Mouse (Mus musculus) heart, postnatal 0 days (tissue): ENCODE data around the gene Lcorl.

ENCODE experiments used
- CTCF ChIP-seq: IDR thresholded peaks from 2 replicates; pipeline ENCODE4 v1.5.1; 2016; ENCODE audit warnings: antibody characterized with exemption, control low read depth, low read depth
- EP300 ChIP-seq: IDR thresholded peaks from 2 replicates; pipeline ENCODE4 v1.6.1; 2016; ENCODE audit warnings: antibody characterized with exemption, low read depth

DNA sequence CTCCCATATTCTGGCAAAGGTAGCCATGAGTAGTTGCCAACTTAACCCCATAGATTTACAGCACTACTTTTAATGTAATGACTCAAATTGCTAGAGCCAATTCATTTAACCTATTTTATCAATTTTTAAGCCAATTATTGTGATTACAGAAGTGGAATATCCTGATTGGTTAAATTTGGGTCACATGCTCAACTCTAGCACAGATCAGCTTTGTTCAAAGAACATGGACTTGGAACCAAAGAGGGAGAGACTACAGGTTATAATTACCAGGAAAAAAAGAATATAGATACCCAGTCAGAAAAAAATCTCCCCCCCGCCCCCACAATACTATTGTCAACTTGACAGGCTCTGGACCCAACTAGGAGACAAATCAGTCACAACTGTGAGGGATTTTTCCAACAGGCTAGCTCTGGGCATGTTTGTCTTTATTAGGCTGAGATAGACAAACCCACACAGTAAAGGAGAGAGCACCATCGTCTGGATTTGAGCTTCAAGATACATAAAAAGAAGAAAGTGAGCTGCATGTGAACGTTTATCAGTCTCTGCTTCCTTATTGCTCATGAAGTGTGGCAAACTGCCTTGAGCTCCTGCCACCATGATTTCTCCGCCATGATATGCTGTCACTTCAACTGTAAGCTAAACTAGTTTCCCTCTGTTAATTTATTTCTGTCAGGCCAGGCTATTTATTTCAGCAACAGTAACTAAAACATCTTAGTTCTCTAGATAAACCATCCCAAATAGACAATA lies 17.0 kb upstream of the Lcorl start:
- TF ChIP-seq CTCF (no peak), EP300 (no peak)
